Mouse (Mus musculus) embryo, embryonic 11.5 days (tissue): ENCODE results near the gene Tada1.

ENCODE experiments used
- DNase-seq: peaks from one replicate; pipeline ENCODE4 v3.0.0-alpha.2; 2012; ENCODE audit warnings: low read depth, low spot score

Gene Tada1

DNA sequence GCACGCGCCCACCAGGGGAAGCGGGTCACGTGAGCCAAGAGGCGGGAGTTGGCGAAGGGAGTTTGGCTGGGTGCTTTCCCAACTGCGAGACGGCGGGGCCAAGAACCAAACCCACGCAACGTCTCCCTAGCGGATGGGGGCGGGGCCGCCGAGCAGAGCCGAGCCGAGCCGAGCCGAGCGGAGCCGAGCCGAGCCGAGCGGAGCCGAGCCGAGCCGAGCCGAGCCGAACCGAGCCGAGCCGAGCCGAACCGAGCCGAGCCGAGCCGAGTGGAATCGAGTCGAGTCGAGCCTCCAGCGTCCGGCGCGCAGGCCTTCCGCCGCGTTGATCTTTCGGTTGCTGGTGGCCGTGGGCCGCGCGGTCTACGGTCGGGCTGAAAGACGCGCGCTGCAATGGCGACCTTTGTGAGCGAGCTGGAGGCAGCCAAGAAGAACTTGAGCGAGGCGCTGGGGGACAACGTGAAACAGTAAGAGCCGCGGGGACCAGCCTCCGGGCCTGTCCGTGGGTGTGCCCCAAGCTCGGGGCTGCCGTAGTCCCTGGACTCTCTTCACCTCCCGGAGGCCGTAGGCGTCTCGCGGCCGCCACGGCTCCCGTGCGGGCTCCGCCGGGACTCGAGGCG is at the start of gene Tada1:
Gene Tada1 (plus strand): TSS at position 85 of the 617 bp plus-strand sequence.
- peak; percentile 82 for DNase-seq

DNA sequence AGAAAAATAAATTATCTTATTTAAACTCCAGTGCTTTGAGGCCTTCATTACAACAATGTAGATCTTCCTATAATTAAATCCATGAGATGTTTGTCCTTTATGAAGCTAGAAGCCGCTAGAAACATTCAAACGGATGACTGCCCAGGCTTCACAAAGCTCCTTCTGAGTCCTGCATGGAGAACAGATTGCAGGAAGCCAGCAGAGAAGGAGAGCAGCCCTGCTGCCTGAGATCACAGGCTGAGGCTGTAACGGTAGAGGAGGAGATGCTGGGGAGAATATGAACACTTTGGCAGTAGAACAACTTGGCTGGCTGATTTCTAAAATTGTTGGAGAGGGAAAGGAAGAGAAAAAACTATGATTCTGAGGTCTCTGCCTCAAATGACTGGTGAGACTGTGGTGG is 48.1 kb upstream of the Tada1 start:
- no peak for DNase-seq

- no peak for DNase-seq
Measured at GRCm38 (mm10) chr1:166339110-166339509, 39.8 kb upstream of the Tada1 start.

DNA sequence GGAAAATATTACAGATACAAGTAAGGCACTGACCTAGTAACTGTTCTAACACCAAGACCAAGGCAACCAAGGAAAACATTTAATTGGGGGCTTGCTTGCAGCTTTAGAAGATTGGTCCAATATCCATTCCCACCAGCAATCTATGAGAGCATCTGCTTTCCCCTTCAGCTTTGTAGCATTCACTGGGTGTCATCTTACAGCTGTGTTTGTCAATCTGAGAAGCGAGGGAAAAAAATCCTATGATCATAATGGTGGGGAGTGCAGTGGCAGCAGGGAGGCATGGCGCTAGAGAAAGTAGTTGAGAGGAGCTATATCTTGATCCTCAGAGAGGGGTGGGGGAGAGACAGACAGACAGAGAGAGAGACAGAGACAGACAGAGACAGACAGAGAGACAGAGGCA is 36.8 kb upstream of the Tada1 start:
- DNase-seq, result no peak

DNA sequence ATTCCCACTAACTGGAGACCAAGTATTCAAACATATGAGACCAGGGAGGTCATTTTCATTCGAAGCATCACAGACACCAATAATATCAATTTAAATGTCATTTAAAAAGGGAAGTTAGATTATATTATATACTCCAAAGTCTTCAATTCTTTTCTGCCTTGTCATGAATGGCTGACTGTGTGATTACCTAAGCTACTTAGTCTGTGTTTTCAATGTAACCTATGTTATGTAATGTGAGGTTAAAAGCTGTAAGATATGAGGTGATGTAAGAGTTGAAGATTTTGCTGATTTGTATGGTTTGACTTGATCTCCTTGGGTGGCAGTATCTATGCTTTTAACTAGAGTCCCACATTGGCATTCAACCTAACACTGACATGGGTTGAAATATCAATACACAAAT is 36.4 kb upstream of the Tada1 start:
- no peak for DNase-seq

- no peak for DNase-seq
Measured at GRCm38 (mm10) chr1:166343586-166343985, 35.3 kb upstream of the Tada1 start.

GRCm38 (mm10) chr1:166344300-166345077 is 34.4 kb upstream of the Tada1 start:
- no peak for DNase-seq

- no peak for DNase-seq
Measured at GRCm38 (mm10) chr1:166345602-166346001, 33.3 kb upstream of the Tada1 start.

- no peak for DNase-seq
Measured at GRCm38 (mm10) chr1:166346906-166347305, 32.0 kb upstream of the Tada1 start.

DNA sequence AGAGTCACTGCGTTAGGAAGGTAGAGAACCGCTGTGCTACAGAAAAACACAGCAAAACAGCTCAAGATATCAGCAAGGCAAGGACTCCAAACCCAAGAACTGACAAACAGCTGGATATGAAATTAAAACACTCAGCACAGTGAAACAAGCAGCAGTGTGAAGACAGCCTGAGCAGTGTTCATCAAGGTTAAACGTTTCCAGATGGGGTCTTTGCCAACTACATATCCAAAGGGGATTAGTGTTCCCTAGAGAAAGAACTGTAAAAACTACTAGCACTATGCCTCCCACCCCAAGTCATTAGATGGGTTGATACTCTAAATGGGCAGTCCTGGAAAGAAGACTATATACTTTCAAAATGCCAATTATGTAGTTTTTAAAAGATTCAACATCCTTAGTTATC is 29.6 kb upstream of the Tada1 start:
- DNase-seq, result peak; percentile 22

DNA sequence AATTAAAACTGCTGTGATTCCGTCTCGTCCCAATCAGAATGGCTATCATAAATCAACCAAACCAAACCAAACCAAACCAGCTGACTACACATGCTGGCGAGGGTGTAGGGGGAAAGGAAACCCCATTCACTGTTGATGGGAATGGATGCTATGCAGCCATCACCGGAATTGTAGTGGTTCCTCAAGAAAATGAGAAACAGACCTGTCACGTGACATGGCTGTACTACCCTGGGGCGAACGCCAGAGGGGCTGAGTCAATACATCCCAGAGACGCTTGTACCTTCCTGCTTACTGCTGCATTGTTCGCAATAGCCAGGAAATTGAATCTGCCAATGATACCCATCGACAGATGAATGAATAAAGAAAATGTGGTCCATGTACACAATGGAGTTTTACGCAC is 29.1 kb upstream of the Tada1 start:
- DNase-seq, result peak; percentile 46

DNA sequence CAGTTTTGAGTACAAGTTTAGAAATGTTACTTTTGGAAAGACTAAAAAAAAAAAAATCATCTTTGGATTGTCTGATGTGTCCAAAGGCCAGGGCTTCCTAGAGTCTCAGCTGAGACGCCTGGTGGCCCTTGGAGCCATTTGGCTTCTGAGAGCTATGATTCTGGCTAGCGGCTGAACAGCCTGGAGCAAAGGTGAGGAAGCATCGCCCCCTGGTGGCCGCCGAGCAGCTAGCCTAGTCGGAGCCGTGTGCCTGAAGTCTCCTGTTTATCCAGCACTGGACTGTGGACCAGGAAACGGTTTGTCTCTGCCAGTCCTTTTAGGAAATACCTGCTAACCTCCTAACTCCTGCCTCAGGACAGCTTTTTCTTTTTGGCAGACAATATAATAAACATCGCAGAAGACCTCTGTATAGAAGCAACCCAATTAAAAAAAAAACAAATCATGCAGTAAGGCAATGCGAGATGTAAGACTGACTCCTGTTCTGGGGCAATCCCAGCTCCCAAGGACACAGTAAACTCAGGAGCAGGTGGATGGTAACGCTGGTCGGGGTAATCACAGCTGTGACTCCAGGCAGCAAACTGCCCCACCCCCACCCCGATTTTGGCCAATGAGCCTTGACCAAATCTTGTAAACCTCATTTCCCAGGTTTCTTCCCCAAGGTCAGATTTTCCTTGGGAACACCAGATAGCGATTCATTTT is 18.6 kb upstream of the Tada1 start:
- DNase-seq, result peak; percentile 60

GRCm38 (mm10) chr1:166360896-166361295 is 18.0 kb upstream of the Tada1 start:
- no peak for DNase-seq

GRCm38 (mm10) chr1:166361842-166362241 is 17.1 kb upstream of the Tada1 start:
- no peak for DNase-seq

GRCm38 (mm10) chr1:166362659-166363058 is 16.2 kb upstream of the Tada1 start:
- no peak for DNase-seq

GRCm38 (mm10) chr1:166363122-166363521 is 15.8 kb upstream of the Tada1 start:
- DNase-seq, result no peak

DNA sequence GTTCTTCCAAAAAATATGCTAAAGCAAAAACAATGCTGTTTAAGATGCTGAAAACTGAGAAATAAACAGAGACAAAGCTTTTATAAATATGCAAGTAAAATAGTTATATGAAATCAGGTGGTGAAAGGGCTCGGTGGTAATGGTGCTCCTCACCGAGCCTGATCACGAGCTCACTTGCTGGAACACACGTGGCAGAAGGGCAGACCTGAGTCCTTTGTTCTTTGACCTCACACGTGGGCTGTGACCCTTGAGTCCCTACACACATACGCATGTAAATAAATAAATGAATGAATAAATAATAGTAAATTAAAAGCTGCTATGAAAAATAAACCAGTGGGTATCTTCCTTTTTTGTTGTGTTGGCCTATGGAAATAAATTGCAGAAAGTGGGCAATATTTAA is 1.7 kb upstream of the Tada1 start:
- no peak for DNase-seq

- DNase-seq, result peak; percentile 7
Measured at GRCm38 (mm10) chr1:166378431-166379012, 375 bp upstream of the Tada1 start.

- peak; percentile 29 for DNase-seq
Measured at GRCm38 (mm10) chr1:166379630-166380231, 834 bp downstream of the Tada1 start.

DNA sequence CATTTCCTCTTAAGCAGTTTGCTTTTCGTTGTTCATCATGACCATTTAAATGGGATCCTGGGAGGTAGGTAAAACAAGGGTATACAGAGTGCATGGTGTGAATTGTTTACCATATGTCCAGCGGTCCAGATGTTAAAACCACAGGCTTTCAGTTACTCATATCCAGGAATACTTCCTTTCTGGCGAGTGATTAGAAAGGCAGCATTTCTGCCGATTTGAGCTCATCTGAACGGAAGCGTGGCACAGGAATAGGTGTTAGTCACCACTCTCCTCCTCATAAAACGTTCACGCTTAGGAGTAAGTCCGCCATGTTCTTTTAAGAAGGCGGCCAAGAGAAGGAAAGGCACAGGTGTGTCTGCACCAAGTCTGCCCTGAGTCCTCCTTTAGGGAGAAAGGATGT is 2.4 kb downstream of the Tada1 start:
- no peak for DNase-seq

GRCm38 (mm10) chr1:166381821-166382220 is 2.9 kb downstream of the Tada1 start:
- no peak for DNase-seq

- no peak for DNase-seq
Measured at GRCm38 (mm10) chr1:166382626-166383025, 3.7 kb downstream of the Tada1 start.
